Mouse (Mus musculus): ENCODE measurements around the gene Rack1.

GRCm38 (mm10) chr11:48831273-48831672, 31.1 kb downstream of the Rack1 start:
- TF ChIP-seq POLR2A (IDR thresholded peaks at IDR 0.05; ENCODE audit: borderline replicate concordance, control insufficient read depth, low read depth, low read length): no peak
- TF ChIP-seq CTCF (IDR thresholded peaks at IDR 0.05; ENCODE audit: control insufficient read depth, insufficient read depth, low read length): no peak

Data from bone marrow, adult 2 months (tissue).